ENCODE assay signal across 6 mouse cellular contexts in genomic region chr2:21460606-21461005, GRCm38 (mm10).
A peak's percentile ranks its signal among the peaks of the same experiment; 100 is the strongest.
DNase-seq lines count a peak whose midpoint lies in the region; ATAC-seq and TF ChIP-seq lines count a peak whose summit lies in the region.
"Not testable (repeated sequence)": the region's sequence is repeated elsewhere in the genome, so short reads cannot be mapped to it uniquely, and the experiment has no call there.

No protein-coding gene starts in this region.

- not testable (repeated sequence) for H3K4me1 ChIP-seq in intestine, embryonic 15.5 days (replicated peaks); intestine, postnatal 0 days (replicated peaks; ENCODE audit: control insufficient read depth, insufficient read depth, low read length); small intestine, adult 2 months (ENCODE audit: control insufficient read depth, insufficient read depth, insufficient read length, low read length)

- not testable (repeated sequence) for H3K4me3 ChIP-seq in intestine, embryonic 15.5 days (replicated peaks); intestine, postnatal 0 days (ENCODE audit: low read depth, low read length); small intestine, adult 2 months (ENCODE audit: low read depth, low read length)

- H3K4me2 ChIP-seq in intestine, embryonic 15.5 days (replicated peaks); intestine, postnatal 0 days (replicated peaks; ENCODE audit: low read depth): not testable (repeated sequence)

- ATAC-seq in intestine, embryonic 15.5 days = peak; percentile 95
- ATAC-seq in intestine, postnatal 0 days = peak; percentile 99

- not testable (repeated sequence) for H3K27me3 ChIP-seq in intestine, embryonic 15.5 days (replicated peaks); intestine, postnatal 0 days (replicated peaks; ENCODE audit: control insufficient read depth, insufficient read depth, low read length); small intestine, adult 2 months (ENCODE audit: control insufficient read depth, insufficient read depth, low read length)

- 66% methylated on average over 4 of the region's 4 CpGs for WGBS in intestine, embryonic 15.5 days
- 39% methylated on average over 4 of the region's 4 CpGs for WGBS in intestine, postnatal 0 days
- 26% methylated on average over 4 of the region's 4 CpGs for whole genome bisulfite sequencing in small intestine, adult 2 months

- not testable (repeated sequence) for TF ChIP-seq POLR2A in small intestine, adult 2 months (IDR thresholded peaks at IDR 0.05; ENCODE audit: low read depth, low read length)

- not testable (repeated sequence) for TF ChIP-seq CTCF in intestine, postnatal 0 days (IDR thresholded peaks at IDR 0.05; ENCODE audit: low read depth); small intestine, adult 2 months (IDR thresholded peaks at IDR 0.05; ENCODE audit: extremely low read depth, insufficient read length, insufficient replicate concordance, low read depth, low read length)

- not testable (repeated sequence) for H3K9me3 ChIP-seq in intestine, embryonic 15.5 days; intestine, postnatal 0 days (ENCODE audit: control insufficient read depth)

- DNase-seq in ES-CJ7 (ENCODE audit: low read depth, low spot score) = peak; percentile 81
- DNase-seq in R1 (ENCODE audit: low read depth, low spot score) = peak; percentile 75
- DNase-seq in heart, adult 11 months = peak; percentile 48

- not testable (repeated sequence) for H3K36me3 ChIP-seq in intestine, embryonic 15.5 days; intestine, postnatal 0 days (ENCODE audit: control insufficient read depth, insufficient read depth); small intestine, adult 2 months (ENCODE audit: control insufficient read depth, insufficient read depth, low read length)

- not testable (repeated sequence) for H3K27ac ChIP-seq in intestine, embryonic 15.5 days; intestine, postnatal 0 days (ENCODE audit: low read depth, low read length)
- peak overlapping the region; percentile 22; the same call in 1 of the 2 replicates for H3K27ac ChIP-seq in small intestine, adult 2 months (ENCODE audit: insufficient read depth, low read depth, low read length)

- not testable (repeated sequence) for H3K9ac ChIP-seq in intestine, embryonic 15.5 days; intestine, postnatal 0 days (ENCODE audit: low read depth, low read length)
